Mouse (Mus musculus) kidney, adult 2 months (tissue): ENCODE measurements around the gene Sesn3.

Experiments used
- CTCF ChIP-seq: fragments of 200-500 bp; conservative IDR thresholded peaks from 2 replicates; pipeline ENCODE4 v1.5.1; 2011; ENCODE audit warnings: low read depth, mild to moderate bottlenecking, control low read depth, low read length, moderate library complexity, mixed read lengths; ENCODE audit not compliant: insufficient read depth, insufficient read length
- POLR2A ChIP-seq: fragments of 200-500 bp; IDR thresholded peaks from one replicate; pipeline ENCODE4 v1.6.1; 2011; ENCODE audit warnings: low read depth, low read length, control low read depth

DNA sequence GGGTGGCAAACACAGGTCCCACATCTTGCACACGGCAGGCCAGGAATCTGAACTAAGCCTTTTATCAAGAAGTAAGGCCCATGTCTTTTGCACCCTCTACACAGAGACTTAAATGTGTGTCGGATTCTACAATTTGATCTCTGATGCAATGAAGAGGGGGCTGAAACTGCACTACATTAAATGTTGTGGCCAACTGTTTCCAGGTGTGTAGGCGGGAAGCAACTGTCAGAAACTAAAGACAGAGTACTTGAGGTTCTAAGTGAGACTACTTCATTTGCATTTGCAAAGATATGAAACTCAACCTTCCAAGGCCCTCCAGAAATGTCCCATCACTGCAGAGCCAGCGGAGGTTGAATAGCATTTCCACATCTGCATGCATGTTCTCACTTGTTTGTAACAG is 101.3 kb downstream of the Sesn3 start:
- TF ChIP-seq CTCF = no peak
- TF ChIP-seq POLR2A = no peak
